ENCODE assay signal across 13 mouse cellular contexts in the genomic region with DNA sequence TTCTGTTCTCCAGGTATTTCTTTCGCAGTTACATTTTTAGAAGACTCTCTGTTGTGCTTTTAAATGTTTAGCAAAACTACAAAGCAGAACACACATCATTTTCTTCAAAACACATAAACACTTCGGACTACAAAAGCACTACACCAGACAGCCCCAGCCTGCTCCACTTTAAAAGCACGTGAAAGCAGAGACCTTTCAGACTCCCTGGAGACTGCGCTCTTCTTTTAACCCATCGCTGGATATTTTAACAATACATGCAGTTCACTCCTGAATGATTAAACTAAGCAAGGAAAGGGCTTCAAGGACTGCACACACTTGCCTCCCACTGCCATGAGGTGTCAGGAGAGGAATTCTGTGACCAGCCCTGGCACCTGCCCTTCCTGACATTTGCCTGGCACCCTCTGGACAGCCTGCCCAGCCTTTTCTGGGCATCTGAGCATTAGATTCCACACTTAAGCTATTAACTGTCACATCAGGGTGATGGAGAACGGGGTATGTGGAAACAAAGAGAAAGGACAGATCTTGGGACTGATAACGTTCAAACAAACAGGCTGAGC. TPM values are rescaled to one million over a fixed set of nuclear protein-coding genes. Genes with fewer than 3 reads are reported as not detected.
A peak's percentile ranks its signal among the peaks of the same experiment; 100 is the strongest.
DNase-seq lines count a peak whose midpoint lies in the region; ATAC-seq and TF ChIP-seq lines count a peak whose summit lies in the region.
"Had no signal": no experiment of that assay in that cellular context is flagged by ENCODE, and none has a peak within 500 bp of the region (broad histone marks: within the 10 kb centered on the region; RNA-seq: fewer than 3 reads in every experiment).

No protein-coding gene starts in this region.

- no peaks in the 10 kb centered on the region for H3K9me3 ChIP-seq in midbrain, embryonic 14.5 days (ENCODE audit: control insufficient read depth, low read length)
- no peaks in the 10 kb centered on the region for H3K9me3 ChIP-seq in midbrain, embryonic 11.5 days (ENCODE audit: control insufficient read depth, low read length)
- H3K9me3 ChIP-seq in midbrain, postnatal 0 days (ENCODE audit: low read length) = no peaks in the 10 kb centered on the region
- H3K9me3 ChIP-seq: hindbrain, embryonic 12.5 days; liver, embryonic 15.5 days had no signal

- no peak overlapping the region for H3K27ac ChIP-seq in gastrocnemius, adult 2 months
- no peak overlapping the region for H3K27ac ChIP-seq in midbrain, embryonic 14.5 days (replicated peaks; ENCODE audit: low read depth, low read length)
- no peak overlapping the region for H3K27ac ChIP-seq in midbrain, embryonic 11.5 days (ENCODE audit: low read depth, low read length)
- H3K27ac ChIP-seq in midbrain, postnatal 0 days (ENCODE audit: low read depth, low read length) = no peak overlapping the region
- H3K27ac ChIP-seq: hindbrain, embryonic 12.5 days; layer of hippocampus, adult 2 months; liver, embryonic 15.5 days had no signal

- no peaks in the 10 kb centered on the region for H3K36me3 ChIP-seq in midbrain, embryonic 14.5 days (ENCODE audit: control insufficient read depth, insufficient read depth, low read length)
- no peaks in the 10 kb centered on the region for H3K36me3 ChIP-seq in midbrain, embryonic 11.5 days (ENCODE audit: control insufficient read depth, insufficient read depth, low read length)
- H3K36me3 ChIP-seq in midbrain, postnatal 0 days (ENCODE audit: insufficient read depth, low read length) = no peaks in the 10 kb centered on the region
- H3K36me3 ChIP-seq: hindbrain, embryonic 12.5 days; liver, embryonic 15.5 days had no signal

- no peaks in the 10 kb centered on the region for H3K27me3 ChIP-seq in midbrain, embryonic 14.5 days (ENCODE audit: control insufficient read depth, insufficient read depth, low read length)
- no peaks in the 10 kb centered on the region for H3K27me3 ChIP-seq in midbrain, embryonic 11.5 days (ENCODE audit: control insufficient read depth, insufficient read depth, low read length)
- no peaks in the 10 kb centered on the region for H3K27me3 ChIP-seq in midbrain, postnatal 0 days (ENCODE audit: insufficient read depth, low read length)
- H3K27me3 ChIP-seq: CH12.LX; hindbrain, embryonic 12.5 days; liver, embryonic 15.5 days had no signal

- peak; percentile 61 for DNase-seq in gastrocnemius, adult 2 months
- no peak for DNase-seq in gastrocnemius, postnatal 4 days (ENCODE audit: low spot score in 2 of 2)
- peak; percentile 55 for DNase-seq in midbrain, embryonic 14.5 days
- no peak for DNase-seq in midbrain, embryonic 11.5 days (ENCODE audit: low spot score, missing footprints)
- DNase-seq in heart, adult 8-10 months (ENCODE audit: low spot score) = peak; percentile 4
- DNase-seq in midbrain, postnatal 0 days (ENCODE audit: low spot score) = peak; percentile 9
- DNase-seq in spleen, postnatal 10 days (ENCODE audit: low spot score in 2 of 2) = no peak
- DNase-seq: cerebellum, adult 11 months; thymus, adult 18-20 months had no signal

- WGBS in midbrain, embryonic 14.5 days = 48% methylated on average over 7 of the region's 7 CpGs
- WGBS in midbrain, embryonic 11.5 days = 50% methylated on average over 7 of the region's 7 CpGs
- WGBS in midbrain, postnatal 0 days = 33% methylated on average over 7 of the region's 7 CpGs

- H3K4me3 ChIP-seq in gastrocnemius, adult 2 months = no peak overlapping the region
- H3K4me3 ChIP-seq in midbrain, embryonic 14.5 days (replicated peaks; ENCODE audit: low read depth, low read length) = no peak overlapping the region
- H3K4me3 ChIP-seq in midbrain, embryonic 11.5 days (ENCODE audit: low read depth, low read length) = no peak overlapping the region
- no peak overlapping the region for H3K4me3 ChIP-seq in midbrain, postnatal 0 days (ENCODE audit: low read depth, low read length)
- H3K4me3 ChIP-seq: hindbrain, embryonic 12.5 days; layer of hippocampus, adult 2 months; liver, embryonic 15.5 days had no signal

- no peak overlapping the region for H3K9ac ChIP-seq in midbrain, embryonic 14.5 days (replicated peaks; ENCODE audit: low read length)
- no peak overlapping the region for H3K9ac ChIP-seq in midbrain, embryonic 11.5 days (ENCODE audit: low read length)
- no peak overlapping the region for H3K9ac ChIP-seq in midbrain, postnatal 0 days (replicated peaks; ENCODE audit: low read length, poor library complexity, severe bottlenecking)
- H3K9ac ChIP-seq: hindbrain, embryonic 12.5 days; liver, embryonic 15.5 days had no signal

- peak; percentile 66 for TF ChIP-seq CTCF in gastrocnemius, adult 2 months (IDR thresholded peaks at IDR 0.05)
- peak; percentile 47 for TF ChIP-seq CTCF in midbrain, postnatal 0 days (IDR thresholded peaks at IDR 0.05)

- H3K4me1 ChIP-seq in midbrain, embryonic 14.5 days (ENCODE audit: control insufficient read depth, insufficient read depth, low read length) = peaks cover 5% of the 10 kb centered on the region; the same call in 1 of the 2 replicates
- no peaks in the 10 kb centered on the region for H3K4me1 ChIP-seq in midbrain, embryonic 11.5 days (ENCODE audit: control insufficient read depth, insufficient read depth, low read length)
- H3K4me1 ChIP-seq in midbrain, postnatal 0 days (ENCODE audit: insufficient read depth, low read length) = no peaks in the 10 kb centered on the region
- H3K4me1 ChIP-seq: liver, embryonic 15.5 days had no signal

- no peak overlapping the region for H3K4me2 ChIP-seq in midbrain, embryonic 14.5 days (ENCODE audit: low read length)
- H3K4me2 ChIP-seq in midbrain, embryonic 11.5 days = no peak overlapping the region
- no peak overlapping the region for H3K4me2 ChIP-seq in midbrain, postnatal 0 days (ENCODE audit: low read depth, low read length, poor library complexity, severe bottlenecking)
- H3K4me2 ChIP-seq: hindbrain, embryonic 12.5 days; liver, embryonic 15.5 days had no signal

- ATAC-seq in midbrain, embryonic 14.5 days (ENCODE audit: low FRiP score, low TSS enrichment) = no peak
- ATAC-seq in midbrain, embryonic 11.5 days (ENCODE audit: low FRiP score) = no peak
- ATAC-seq in midbrain, postnatal 0 days (ENCODE audit: low FRiP score) = no peak

- intact Hi-C loops in gastrocnemius, adult 2 months (cut with DNase I) = loop anchor here (10.0 kb wide), 1 partner anchor 888 kb away; no protein-coding TSS in a partner anchor

RNA-seq across cellular contexts. Expression of gene Pbx1, which starts 25.2 kb away (rescaled TPM):
- 10 to 100 TPM; 16.9 to 29.3 TPM for total RNA-seq in gastrocnemius, adult 2 months (2021)
- 10 to 100 TPM; 44.6 to 50.6 TPM for total RNA-seq in gastrocnemius, postnatal 4 days (2021)
- polyA plus RNA-seq in midbrain, embryonic 14.5 days (2014; fragmentation: Nextera tagmentation; extraction: Ambion mirVana) = 114 and 125 TPM in 2 replicates
- 49.3 and 57.3 TPM in 2 replicates for polyA plus RNA-seq in midbrain, embryonic 11.5 days (2014; fragmentation: Nextera tagmentation; extraction: Ambion mirVana)
- total RNA-seq in heart, adult 8-10 months (2022) = 10 to 100 TPM; 48.1 to 60.7 (median 56.2) TPM
- total RNA-seq in midbrain, postnatal 0 days (2014; rRNA removed) = 83.4 and 104 TPM in 2 replicates
- polyA plus RNA-seq in midbrain, postnatal 0 days (2015; fragmentation: Nextera tagmentation; extraction: Ambion mirVana) = 50.6 and 57.6 TPM in 2 replicates
- total RNA-seq: CH12.LX had no signal

Comparison
In these comparisons a context has a peak if more than half of its experiments do, and no peak if none do; other contexts are left out.
1. DNase-seq: peak in gastrocnemius, adult 2 months (single experiment), midbrain, embryonic 14.5 days (single experiment), heart, adult 8-10 months (single experiment) and midbrain, postnatal 0 days (single experiment); none in gastrocnemius, postnatal 4 days (0 of 2), midbrain, embryonic 11.5 days (single experiment) and spleen, postnatal 10 days (0 of 2).